Mouse (Mus musculus): Measurements from ENCODE around the gene Kifap3. TPM values are rescaled to one million over a fixed set of nuclear protein-coding genes. Genes with fewer than 3 reads are reported as not detected.

The Kifap3 gene
- polyA plus RNA-seq, 1 experiment, result 1.5 TPM

DNA sequence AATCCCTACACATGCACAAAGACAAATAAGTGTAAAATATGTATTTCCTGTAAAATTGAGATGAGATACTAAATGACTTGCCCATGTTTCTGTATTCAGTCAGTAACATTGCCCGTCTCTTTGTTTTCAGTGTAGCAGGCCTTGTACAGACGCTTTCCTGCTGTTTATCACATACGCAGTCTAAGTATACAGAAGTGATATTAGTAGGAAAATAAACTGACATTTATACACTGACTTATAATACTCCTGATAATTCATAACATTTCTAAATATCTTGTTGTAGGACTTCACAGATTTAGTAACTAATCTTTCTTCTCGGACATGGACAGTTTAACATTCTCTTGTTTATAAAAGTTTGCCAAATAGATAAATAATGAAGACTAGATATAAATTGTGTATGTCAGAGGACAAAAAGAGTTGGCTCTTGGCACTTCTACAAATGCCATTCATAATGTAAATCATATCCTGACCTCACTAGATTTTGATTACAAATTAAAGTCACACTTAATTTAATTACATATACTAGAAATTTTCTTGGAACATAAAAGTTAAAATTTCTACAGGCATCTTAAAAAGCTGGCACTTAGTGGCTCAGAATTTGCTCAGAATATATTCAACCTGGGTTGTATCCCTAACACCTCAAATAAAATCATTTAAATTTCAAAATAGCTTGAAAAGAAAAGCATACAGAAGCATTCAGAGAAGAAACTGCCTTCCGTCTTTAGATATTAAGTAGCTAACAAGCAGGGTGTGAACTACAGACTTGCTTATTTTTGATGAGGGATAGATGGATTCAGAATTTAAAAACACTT is 138.2 kb downstream of the Kifap3 start:
- Histone ChIP-seq H3K36me3 (replicated peaks; ENCODE audit: low read length) (no peaks in the 10 kb centered on the region), H3K27me3 (replicated peaks) (no peaks in the 10 kb centered on the region), H3K4me1 (no peaks in the 10 kb centered on the region), H3K4me3 (replicated peaks) (no peak overlapping the region), H3K9me3 (no peaks in the 10 kb centered on the region)
- no peak for TF ChIP-seq GATA1 (IDR thresholded peaks at IDR 0.05; ENCODE audit: borderline replicate concordance, low read length)

- no peak overlapping the region for H3K4me3 ChIP-seq (replicated peaks)
- no peaks in the 10 kb centered on the region for H3K9me3 ChIP-seq
- no peaks in the 10 kb centered on the region for H3K27me3 ChIP-seq (replicated peaks)
- H3K36me3 ChIP-seq (replicated peaks; ENCODE audit: low read length), result no peaks in the 10 kb centered on the region
- no peak for TF ChIP-seq GATA1 (IDR thresholded peaks at IDR 0.05; ENCODE audit: borderline replicate concordance, low read length)
- no peak for TF ChIP-seq FLI1 (IDR thresholded peaks at IDR 0.05; ENCODE audit: low read length)
- peaks cover 9% of the 10 kb centered on the region for H3K4me1 ChIP-seq
Observed at GRCm38 (mm10) chr1:163924093-163924492, 144.7 kb downstream of the Kifap3 start.

- H3K36me3 ChIP-seq (replicated peaks; ENCODE audit: low read length), result peaks cover 21% of the 10 kb centered on the region
- TF ChIP-seq FLI1 (IDR thresholded peaks at IDR 0.05; ENCODE audit: low read length) (no peak), GATA1 (IDR thresholded peaks at IDR 0.05; ENCODE audit: borderline replicate concordance, low read length) (no peak)
- peak within 1 kb of the TSS; percentile 97 for H3K4me3 ChIP-seq (replicated peaks)
- H3K9me3 ChIP-seq, result no peaks in the 10 kb centered on the region
- H3K4me1 ChIP-seq, result peaks cover 41% of the 10 kb centered on the region
- H3K27me3 ChIP-seq (replicated peaks), result no peaks in the 10 kb centered on the region
Observed at GRCm38 (mm10) chr1:163928846-163929245, 149.5 kb downstream of the Kifap3 start, which contains the start of gene Scyl3. TSS of gene Scyl3 (plus strand) at chr1:163929100.

- H3K36me3 ChIP-seq (replicated peaks; ENCODE audit: low read length), result peaks cover 31% of the 10 kb centered on the region
- H3K4me1 ChIP-seq, result peaks cover 46% of the 10 kb centered on the region
- no peaks in the 10 kb centered on the region for H3K27me3 ChIP-seq (replicated peaks)
- no peak for TF ChIP-seq FLI1 (IDR thresholded peaks at IDR 0.05; ENCODE audit: low read length)
- no peak for TF ChIP-seq GATA1 (IDR thresholded peaks at IDR 0.05; ENCODE audit: borderline replicate concordance, low read length)
- H3K4me3 ChIP-seq (replicated peaks), result peak overlapping the region; percentile 97
- no peaks in the 10 kb centered on the region for H3K9me3 ChIP-seq
Observed at GRCm38 (mm10) chr1:163929636-163930457, 150.5 kb downstream of the Kifap3 start.

GRCm38 (mm10) chr1:163930458-163930794 is 151.0 kb downstream of the Kifap3 start:
- H3K36me3 ChIP-seq (replicated peaks; ENCODE audit: low read length), result peaks cover 36% of the 10 kb centered on the region
- no peaks in the 10 kb centered on the region for H3K9me3 ChIP-seq
- no peak for TF ChIP-seq GATA1 (IDR thresholded peaks at IDR 0.05; ENCODE audit: borderline replicate concordance, low read length)
- no peak for TF ChIP-seq FLI1 (IDR thresholded peaks at IDR 0.05; ENCODE audit: low read length)
- H3K4me3 ChIP-seq (replicated peaks), result peak overlapping the region; percentile 97
- H3K27me3 ChIP-seq (replicated peaks), result no peaks in the 10 kb centered on the region
- H3K4me1 ChIP-seq, result peaks cover 46% of the 10 kb centered on the region

DNA sequence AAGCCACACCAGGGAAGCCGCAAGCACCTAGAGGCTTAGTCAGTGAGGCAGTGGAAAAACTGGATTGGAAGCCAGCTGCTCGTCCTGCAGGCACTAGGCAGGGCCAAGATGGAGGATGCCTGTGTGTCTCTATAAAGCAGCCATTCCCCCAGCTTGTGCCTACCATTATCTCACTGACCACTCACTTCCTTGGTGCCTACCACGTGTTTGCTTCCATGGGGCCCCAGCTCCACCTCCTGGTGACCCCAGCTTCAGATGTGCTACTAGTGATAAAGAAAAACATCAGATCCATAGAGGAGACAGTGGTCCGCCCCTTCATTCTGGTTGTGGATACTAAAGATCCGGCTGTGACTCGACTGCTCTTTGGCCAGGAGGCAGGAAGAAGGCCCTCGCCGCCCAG is 152.4 kb downstream of the Kifap3 start:
- Histone ChIP-seq H3K4me3 (replicated peaks) (peak overlapping the region; percentile 97), H3K27me3 (replicated peaks) (no peaks in the 10 kb centered on the region), H3K4me1 (peaks cover 56% of the 10 kb centered on the region), H3K9me3 (no peaks in the 10 kb centered on the region), H3K36me3 (replicated peaks; ENCODE audit: low read length) (peaks cover 50% of the 10 kb centered on the region)
- TF ChIP-seq FLI1 (IDR thresholded peaks at IDR 0.05; ENCODE audit: low read length) (no peak), GATA1 (IDR thresholded peaks at IDR 0.05; ENCODE audit: borderline replicate concordance, low read length) (no peak)

GRCm38 (mm10) chr1:163934591-163934990 is 155.2 kb downstream of the Kifap3 start:
- Histone ChIP-seq H3K27me3 (replicated peaks) (no peaks in the 10 kb centered on the region), H3K9me3 (no peaks in the 10 kb centered on the region), H3K4me3 (replicated peaks) (no peak overlapping the region), H3K4me1 (peaks cover 46% of the 10 kb centered on the region), H3K36me3 (replicated peaks; ENCODE audit: low read length) (peaks cover 76% of the 10 kb centered on the region)
- TF ChIP-seq FLI1 (IDR thresholded peaks at IDR 0.05; ENCODE audit: low read length) (no peak), GATA1 (IDR thresholded peaks at IDR 0.05; ENCODE audit: borderline replicate concordance, low read length) (no peak)

- H3K4me3 ChIP-seq (replicated peaks), result no peak overlapping the region
- no peaks in the 10 kb centered on the region for H3K9me3 ChIP-seq
- 0 out of 2 replicates have a peak, but pooled peaks cover 4% of the 10 kb centered on the region for H3K4me1 ChIP-seq
- H3K27me3 ChIP-seq (replicated peaks), result no peaks in the 10 kb centered on the region
- TF ChIP-seq FLI1 (IDR thresholded peaks at IDR 0.05; ENCODE audit: low read length), result no peak
- TF ChIP-seq GATA1 (IDR thresholded peaks at IDR 0.05; ENCODE audit: borderline replicate concordance, low read length), result no peak
- H3K36me3 ChIP-seq (replicated peaks; ENCODE audit: low read length), result peaks cover 98% of the 10 kb centered on the region
Observed at GRCm38 (mm10) chr1:163942056-163942455, 162.7 kb downstream of the Kifap3 start.

- Histone ChIP-seq H3K27me3 (replicated peaks) (no peaks in the 10 kb centered on the region), H3K4me1 (peaks cover 2% of the 10 kb centered on the region; the same call in 1 of the 2 replicates), H3K36me3 (replicated peaks; ENCODE audit: low read length) (peaks cover 99% of the 10 kb centered on the region), H3K4me3 (replicated peaks) (no peak overlapping the region), H3K9me3 (no peaks in the 10 kb centered on the region)
- no peak for TF ChIP-seq FLI1 (IDR thresholded peaks at IDR 0.05; ENCODE audit: low read length)
- no peak for TF ChIP-seq GATA1 (IDR thresholded peaks at IDR 0.05; ENCODE audit: borderline replicate concordance, low read length)
Observed at GRCm38 (mm10) chr1:163953396-163953795, 174.0 kb downstream of the Kifap3 start.

DNA sequence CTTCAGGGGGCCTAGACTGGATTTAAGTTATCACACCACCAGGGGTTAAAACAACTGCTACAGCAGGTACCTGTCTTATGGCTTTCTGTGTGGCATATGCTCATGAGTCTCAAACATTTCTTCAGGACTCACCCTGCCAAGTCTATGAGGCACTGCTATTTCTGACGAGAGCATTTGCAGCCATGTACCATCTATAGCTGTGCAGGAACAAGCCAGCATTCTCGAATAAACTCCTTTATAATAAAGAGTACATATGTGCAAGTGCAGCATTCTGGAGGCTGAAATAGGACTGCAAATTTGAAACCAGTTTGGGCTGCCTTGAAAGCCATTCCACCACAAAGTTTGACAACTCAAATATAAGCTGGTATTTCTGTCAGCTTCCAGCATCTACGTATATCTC is 178.7 kb downstream of the Kifap3 start:
- H3K4me1 ChIP-seq, result no peaks in the 10 kb centered on the region; the same call in 1 of the 2 replicates
- TF ChIP-seq GATA1 (IDR thresholded peaks at IDR 0.05; ENCODE audit: borderline replicate concordance, low read length), result no peak
- TF ChIP-seq FLI1 (IDR thresholded peaks at IDR 0.05; ENCODE audit: low read length), result no peak
- H3K36me3 ChIP-seq (replicated peaks; ENCODE audit: low read length), result peaks cover 88% of the 10 kb centered on the region
- no peaks in the 10 kb centered on the region for H3K27me3 ChIP-seq (replicated peaks)
- H3K4me3 ChIP-seq (replicated peaks), result no peak overlapping the region
- H3K9me3 ChIP-seq, result no peaks in the 10 kb centered on the region

Data from megakaryocyte, embryonic 14.5 days (primary cell).